Mouse (Mus musculus): ENCODE results near the gene Iqcj. TPM values are rescaled to one million over a fixed set of nuclear protein-coding genes. Genes with fewer than 3 reads are reported as not detected.

Iqcj gene
- total RNA-seq, 2 experiments from 2014 or later, result not detected

- peak; percentile 13 for DNase-seq
Measured at GRCm38 (mm10) chr3:67954459-67955065, 62.5 kb downstream of the Iqcj start.

DNA sequence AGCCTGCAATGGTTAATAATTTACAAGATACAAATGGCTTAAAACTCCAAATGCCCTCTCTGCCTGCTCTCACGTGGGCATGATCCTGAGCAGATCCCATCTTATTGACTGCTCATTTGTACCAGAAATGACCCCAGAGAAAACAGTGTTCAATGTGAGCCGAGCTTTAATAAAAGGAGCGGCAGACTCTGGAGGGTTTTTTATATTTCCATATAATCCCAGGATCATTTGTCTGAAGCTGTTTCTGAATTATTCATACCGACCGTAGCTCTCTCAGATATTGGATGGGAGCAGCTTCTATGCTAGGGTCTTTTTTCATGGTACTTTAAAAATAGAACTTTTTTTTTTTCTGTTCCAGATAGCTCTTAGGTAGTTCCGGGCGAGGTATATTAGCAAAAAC is 67.7 kb downstream of the Iqcj start:
- DNase-seq, result no peak

GRCm38 (mm10) chr3:67960133-67960532 is 68.1 kb downstream of the Iqcj start:
- no peak for DNase-seq

GRCm38 (mm10) chr3:67960727-67961126 is 68.7 kb downstream of the Iqcj start:
- DNase-seq, result no peak

DNA sequence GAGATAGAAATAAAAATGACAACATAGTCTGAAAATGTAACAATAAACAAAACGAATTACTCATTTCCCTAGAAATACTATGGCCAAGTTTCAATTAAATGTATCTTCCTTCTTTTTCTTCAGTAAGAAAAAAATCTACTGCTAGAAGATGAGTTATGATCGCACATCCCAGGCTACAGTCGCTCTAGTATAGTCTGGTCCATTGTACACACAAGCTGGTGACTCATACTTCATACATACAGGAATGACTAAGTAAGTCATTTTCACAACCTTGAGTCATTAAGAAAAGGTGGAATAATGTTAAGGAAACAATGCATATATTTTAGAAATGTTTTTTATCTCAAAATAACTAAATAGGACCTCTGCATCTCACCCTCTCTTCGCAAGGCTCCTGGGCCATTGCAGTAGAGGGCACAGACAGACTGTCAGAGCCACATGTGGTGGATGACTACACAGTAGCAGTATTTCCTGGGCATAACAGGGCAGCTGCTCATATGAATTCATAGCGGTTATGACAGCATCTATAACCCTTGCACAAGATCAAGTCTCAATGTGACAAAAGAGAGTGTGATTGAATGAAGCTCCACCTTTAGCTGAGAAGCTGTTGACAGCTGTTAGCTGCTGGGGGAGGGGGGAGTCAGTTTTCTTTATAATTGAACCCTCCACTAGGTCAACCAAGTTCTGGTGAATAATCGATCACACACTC is 70.1 kb downstream of the Iqcj start:
- no peak for DNase-seq

GRCm38 (mm10) chr3:67974340-67974998 is 82.4 kb downstream of the Iqcj start:
- no peak for DNase-seq

DNA sequence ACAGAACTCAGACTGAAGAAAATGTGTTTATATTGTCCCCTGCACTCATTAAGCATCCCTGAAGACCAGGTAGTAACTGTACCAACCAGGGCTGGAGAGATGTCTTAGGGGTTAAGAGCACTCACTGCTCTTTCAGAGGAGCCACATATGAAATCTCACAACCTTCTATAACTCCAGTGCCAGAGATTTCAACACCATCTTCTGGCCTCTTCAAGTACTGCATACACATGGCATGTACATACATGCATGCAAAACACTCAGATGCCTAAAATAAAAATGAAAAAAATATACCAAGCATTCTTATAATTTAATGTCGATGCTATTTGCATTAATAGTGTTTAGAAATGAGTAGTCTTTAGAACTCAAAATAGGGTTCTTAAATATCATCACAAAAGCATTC is 88.0 kb downstream of the Iqcj start:
- no peak for DNase-seq

- no peak for DNase-seq
Measured at GRCm38 (mm10) chr3:67983329-67983728, 91.3 kb downstream of the Iqcj start.

- no peak for DNase-seq
Measured at GRCm38 (mm10) chr3:68002415-68002814, 110.4 kb downstream of the Iqcj start.

GRCm38 (mm10) chr3:68012342-68012741 is 120.3 kb downstream of the Iqcj start:
- DNase-seq, result no peak

GRCm38 (mm10) chr3:68015786-68016185 is 123.8 kb downstream of the Iqcj start:
- DNase-seq, result no peak

GRCm38 (mm10) chr3:68019401-68019800 is 127.4 kb downstream of the Iqcj start:
- DNase-seq, result no peak

DNA sequence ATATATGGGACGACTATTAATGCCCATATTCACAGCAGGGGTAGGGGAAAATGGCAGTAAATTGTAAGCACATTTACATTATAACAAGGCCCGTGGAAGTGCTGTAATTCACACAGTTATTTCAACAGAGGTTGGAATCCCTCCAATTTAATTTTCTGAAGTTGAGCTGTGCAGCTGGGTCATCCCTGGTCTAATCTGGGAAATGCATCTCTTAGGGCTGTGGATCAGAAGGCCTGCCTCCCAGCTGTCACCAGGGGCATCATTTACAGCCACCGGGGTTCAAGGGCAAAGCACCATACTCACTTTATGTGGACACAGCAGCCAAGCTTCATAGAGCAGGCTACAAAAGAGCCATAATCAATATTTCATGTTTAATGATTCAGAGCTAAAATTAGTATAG is 144.1 kb downstream of the Iqcj start:
- DNase-seq, result no peak

- DNase-seq, result no peak
Measured at GRCm38 (mm10) chr3:68042951-68043350, 150.9 kb downstream of the Iqcj start.

DNA sequence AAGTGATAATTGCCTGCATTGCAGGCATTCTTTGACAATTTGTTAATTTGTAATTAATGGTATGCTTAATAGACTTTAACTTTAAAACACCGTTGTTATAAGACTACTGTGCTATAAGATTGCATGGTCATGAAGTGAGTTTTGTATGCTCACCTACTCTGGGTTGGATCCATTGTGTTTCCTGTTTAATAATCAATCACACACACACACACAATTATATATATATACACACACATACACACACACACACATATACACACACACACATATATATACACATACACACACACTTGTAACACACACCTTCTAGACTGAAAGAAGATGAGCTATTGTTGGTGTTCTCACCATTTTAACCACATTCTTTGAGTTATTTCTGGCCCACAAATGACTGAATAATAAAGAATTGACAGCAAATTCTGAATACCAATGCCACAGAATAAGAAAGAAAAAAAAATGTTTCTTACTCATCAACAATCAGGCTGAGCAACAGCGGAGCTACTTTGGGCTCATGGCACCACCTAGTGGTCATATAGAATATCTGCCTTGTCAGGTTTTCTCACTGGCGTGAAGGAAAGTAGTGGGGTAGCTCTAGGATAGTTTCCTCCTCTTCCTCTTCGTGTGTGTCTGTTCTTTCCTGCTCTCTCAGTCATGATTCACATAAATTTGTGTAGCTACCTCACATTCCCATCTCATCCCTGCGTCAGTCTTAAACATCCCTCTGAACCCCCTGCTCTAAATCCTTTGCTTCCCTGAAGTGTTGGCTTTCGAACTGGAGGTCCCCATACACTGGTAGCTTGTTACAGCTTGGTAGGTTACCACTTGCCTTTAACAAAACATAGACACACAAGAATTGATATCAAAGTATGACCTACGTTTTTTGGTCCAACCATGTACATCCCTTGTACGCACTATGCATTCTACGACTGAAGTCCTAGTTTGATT is 153.7 kb downstream of the Iqcj start:
- DNase-seq, result no peak

DNA sequence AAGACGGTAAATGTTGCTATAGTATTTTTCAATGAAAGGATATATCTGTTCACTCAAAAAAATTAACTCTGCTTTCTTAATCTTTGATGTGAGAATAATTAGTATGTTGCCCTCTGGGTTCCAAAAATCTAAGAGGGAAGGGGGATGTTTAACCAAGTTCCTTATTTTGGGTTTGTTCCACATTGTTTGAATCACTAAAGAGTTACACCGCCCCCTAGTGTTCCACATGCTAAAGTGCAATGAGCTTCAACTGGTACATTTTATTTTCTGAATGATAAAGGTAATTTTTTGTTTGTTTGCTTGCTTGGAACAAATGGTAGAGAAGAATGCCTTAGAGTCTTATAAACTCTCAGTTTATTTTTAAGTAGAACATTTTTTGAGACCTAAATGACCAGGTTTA is 161.5 kb downstream of the Iqcj start:
- DNase-seq, result no peak

GRCm38 (mm10) chr3:68055071-68055470 is 163.1 kb downstream of the Iqcj start:
- DNase-seq, result no peak

DNA sequence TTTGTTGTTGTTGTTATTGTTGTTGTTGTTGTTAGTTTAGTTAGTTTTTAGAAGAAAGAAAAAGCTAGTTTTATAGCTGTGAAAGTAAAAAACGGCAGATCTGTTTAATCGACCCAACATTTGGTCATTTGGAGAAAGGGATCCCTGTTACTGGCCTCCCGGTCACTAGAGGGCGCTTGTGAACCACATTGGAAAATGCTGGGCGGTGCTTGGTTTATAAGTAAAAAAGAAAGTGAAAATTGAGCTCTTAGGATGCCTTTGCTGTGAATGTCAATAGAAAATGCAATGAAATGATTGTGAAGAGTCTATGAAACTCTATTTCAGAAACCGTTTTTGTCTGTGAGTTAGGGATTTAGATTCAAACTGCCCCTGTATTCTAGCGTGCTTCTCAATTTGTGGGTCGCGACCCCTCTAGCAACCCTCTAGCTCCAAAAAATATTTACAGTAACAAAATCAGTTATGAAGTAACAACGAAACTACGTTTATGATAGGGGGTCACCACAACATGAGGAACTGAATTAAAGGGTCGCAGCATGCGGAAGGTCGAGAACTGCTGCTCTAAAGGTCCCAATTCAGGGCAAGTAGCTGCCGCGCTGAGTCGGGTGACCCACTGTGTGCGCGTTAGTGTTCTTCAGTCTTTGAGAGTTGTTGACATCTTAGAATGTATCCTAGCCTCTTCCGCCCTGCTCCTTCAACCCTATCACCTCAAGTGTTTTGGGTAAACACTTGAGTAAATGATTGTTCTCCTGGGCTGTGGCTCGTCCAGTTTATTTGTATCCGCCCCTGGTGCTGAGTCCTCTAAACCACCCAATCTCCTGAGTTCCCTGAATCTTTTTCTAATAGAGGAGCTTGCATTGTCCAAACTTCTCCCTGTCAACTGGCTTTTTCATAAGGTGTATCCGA is 164.6 kb downstream of the Iqcj start:
- peak; percentile 76 for DNase-seq

DNA sequence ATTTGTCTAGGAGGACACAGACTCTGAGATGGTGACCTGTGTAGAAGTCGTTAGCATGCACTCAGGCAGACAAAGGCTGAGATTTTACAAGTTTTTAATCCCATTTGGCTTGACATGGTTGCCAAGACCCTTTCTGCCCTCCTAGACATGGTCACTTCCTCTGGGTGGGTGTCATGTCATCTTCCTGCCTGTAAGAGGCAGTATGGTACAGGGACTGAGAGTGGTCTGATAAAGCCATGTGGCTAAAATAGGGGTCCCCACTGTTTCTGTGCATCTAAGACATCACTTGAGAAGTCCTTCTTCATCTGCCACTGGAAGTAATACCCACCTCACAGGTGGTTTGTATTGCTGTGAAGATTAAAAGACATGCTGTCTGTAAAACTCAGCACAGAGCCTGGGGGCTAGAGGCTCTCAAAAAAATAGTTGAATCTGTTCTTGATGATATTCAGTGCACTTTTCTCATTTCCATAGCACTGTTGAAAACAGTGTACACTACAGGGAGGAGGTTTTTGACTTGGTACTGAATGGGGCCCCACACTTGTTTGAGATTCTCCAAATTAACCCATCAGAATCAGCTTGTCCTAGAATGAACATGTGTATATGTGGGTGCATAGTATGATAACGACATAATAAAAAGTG is 167.3 kb downstream of the Iqcj start:
- DNase-seq, result no peak

DNA sequence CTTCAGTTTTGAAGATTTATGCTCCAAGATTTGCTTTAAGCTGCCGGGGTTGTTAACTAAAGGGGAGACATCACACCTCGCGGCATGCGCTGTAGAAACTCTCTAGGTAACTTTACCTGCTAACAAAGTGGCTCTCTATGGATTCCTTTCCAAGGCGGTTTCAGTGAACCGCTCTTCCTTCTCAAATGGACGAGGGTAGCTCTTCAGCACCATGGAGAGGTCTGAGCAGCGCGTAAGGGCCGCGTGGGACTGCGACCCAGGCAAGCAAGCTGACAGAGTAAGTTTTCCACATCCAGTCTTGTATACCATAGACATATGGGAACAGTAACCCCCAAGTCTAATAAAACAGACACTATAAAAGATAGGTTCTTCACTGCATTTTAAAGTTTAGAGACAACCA is 172.7 kb downstream of the Iqcj start, which contains the start of gene Schip1:
Gene Schip1 (plus strand): TSS at position 72 of the 400 bp plus-strand sequence.
- DNase-seq, result peak; percentile 40

Measured in gastrocnemius, postnatal 10 days (tissue).